Mouse (Mus musculus): Measurements from ENCODE around the gene Prkrip1.
A peak's percentile ranks its signal among the peaks of the same experiment; 100 is the strongest.
"Not testable (repeated sequence)": the region's sequence is repeated elsewhere in the genome, so short reads cannot be mapped to it uniquely, and the experiment has no call there.

Prkrip1 gene

GRCm38 (mm10) chr5:136163807-136164474 lies 34.8 kb downstream of the Prkrip1 start:
- DNase-seq (ENCODE audit: low spot score in 2 of 2) = no peak

- DNase-seq (ENCODE audit: low spot score in 2 of 2) = not testable (repeated sequence)
These were observed 38.7 kb downstream of the Prkrip1 start for GRCm38 (mm10) chr5:136160084-136160483.

GRCm38 (mm10) chr5:136155399-136155798 lies 43.4 kb downstream of the Prkrip1 start:
- no peak for DNase-seq (ENCODE audit: low spot score in 2 of 2)

- no peak for DNase-seq (ENCODE audit: low spot score in 2 of 2)
These were observed 46.4 kb downstream of the Prkrip1 start for GRCm38 (mm10) chr5:136152365-136152764.

- not testable (repeated sequence) for DNase-seq (ENCODE audit: low spot score in 2 of 2)
These were observed 49.6 kb downstream of the Prkrip1 start for GRCm38 (mm10) chr5:136149134-136149576.

- no peak for DNase-seq (ENCODE audit: low spot score in 2 of 2)
These were observed 51.1 kb downstream of the Prkrip1 start for GRCm38 (mm10) chr5:136147704-136148103.

GRCm38 (mm10) chr5:136146936-136147335 lies 51.8 kb downstream of the Prkrip1 start:
- DNase-seq (ENCODE audit: low spot score in 2 of 2) = no peak

- no peak for DNase-seq (ENCODE audit: low spot score in 2 of 2)
These were observed 53.9 kb downstream of the Prkrip1 start for GRCm38 (mm10) chr5:136144606-136145430.

GRCm38 (mm10) chr5:136143161-136143755 lies 55.5 kb downstream of the Prkrip1 start:
- no peak for DNase-seq (ENCODE audit: low spot score in 2 of 2)

- DNase-seq (ENCODE audit: low spot score in 2 of 2) = no peak
These were observed 56.0 kb downstream of the Prkrip1 start for GRCm38 (mm10) chr5:136142746-136143145.

- no peak for DNase-seq (ENCODE audit: low spot score in 2 of 2)
These were observed 58.7 kb downstream of the Prkrip1 start for GRCm38 (mm10) chr5:136140057-136140482.

- DNase-seq (ENCODE audit: low spot score in 2 of 2) = no peak
These were observed 59.4 kb downstream of the Prkrip1 start for GRCm38 (mm10) chr5:136139393-136139792.

GRCm38 (mm10) chr5:136137658-136138274 lies 61.0 kb downstream of the Prkrip1 start:
- DNase-seq (ENCODE audit: low spot score in 2 of 2) = no peak

- no peak for DNase-seq (ENCODE audit: low spot score in 2 of 2)
These were observed 62.3 kb downstream of the Prkrip1 start for GRCm38 (mm10) chr5:136136292-136136990.

- peak; percentile 90 to 92 for DNase-seq (ENCODE audit: low spot score in 2 of 2)
These were observed 63.0 kb downstream of the Prkrip1 start, which contains the start of the genes Lrwd1 and Alkbh4 for GRCm38 (mm10) chr5:136135571-136136291. Lrwd1 (minus strand) TSS chr5:136136074. Alkbh4 (plus strand) TSS chr5:136136146.
